Mouse (Mus musculus): ENCODE data around the gene Olfr967.
"Not testable (repeated sequence)": the region's sequence is repeated elsewhere in the genome, so short reads cannot be mapped to it uniquely, and the experiment has no call there.

Olfr967 gene

DNA sequence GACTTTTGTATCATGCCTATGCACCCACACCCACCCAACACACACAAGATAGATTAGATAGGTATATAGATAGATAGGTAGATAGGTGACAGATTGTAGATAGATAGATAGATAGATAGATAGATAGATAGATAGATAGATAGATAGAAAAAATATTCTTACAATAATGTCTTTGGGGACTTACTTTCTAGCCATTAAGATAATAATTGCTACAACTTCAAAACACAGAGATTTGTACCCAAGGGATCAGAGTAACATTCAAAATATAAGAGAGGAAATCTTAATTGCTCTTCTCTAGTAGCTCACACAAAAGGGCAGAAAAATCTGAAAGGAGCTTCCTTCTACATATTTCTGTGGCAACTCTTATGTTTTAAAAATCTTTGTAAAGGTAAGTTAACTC, at the start of gene Olfr967:
Olfr967 (plus strand) TSS at position 301 of the 400 bp plus-strand sequence.
- no peak for DNase-seq (ENCODE audit: low spot score in 2 of 2)

- DNase-seq (ENCODE audit: low spot score in 2 of 2) = not testable (repeated sequence)
Measured at GRCm38 (mm10) chr9:39701123-39701522, 44.9 kb upstream of the Olfr967 start.

- no peak for DNase-seq (ENCODE audit: low spot score in 2 of 2)
Measured at GRCm38 (mm10) chr9:39707017-39707416, 39.0 kb upstream of the Olfr967 start, which contains the start of gene Olfr149. TSS of gene Olfr149 (minus strand) at chr9:39707117.

DNA sequence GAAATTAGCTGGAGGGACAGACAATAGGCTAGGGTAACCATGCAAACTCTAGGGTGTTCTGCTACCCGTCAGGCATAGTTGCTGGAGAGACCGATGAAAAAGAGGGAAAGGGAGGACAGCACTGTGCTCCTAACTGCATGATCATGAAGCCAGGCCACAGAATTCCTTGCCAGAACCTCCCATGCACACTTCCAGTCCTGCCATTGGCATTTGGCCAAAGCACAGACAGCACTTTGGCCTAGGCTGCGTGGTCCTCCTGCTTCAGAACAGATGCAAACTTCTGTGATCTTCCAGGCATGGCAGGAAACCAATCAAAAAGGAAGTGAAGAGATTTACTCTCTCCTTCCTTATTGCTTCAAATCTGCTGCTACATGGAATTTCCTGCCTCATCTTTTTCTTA, 37.1 kb upstream of the Olfr967 start:
- DNase-seq (ENCODE audit: low spot score in 2 of 2) = no peak

DNA sequence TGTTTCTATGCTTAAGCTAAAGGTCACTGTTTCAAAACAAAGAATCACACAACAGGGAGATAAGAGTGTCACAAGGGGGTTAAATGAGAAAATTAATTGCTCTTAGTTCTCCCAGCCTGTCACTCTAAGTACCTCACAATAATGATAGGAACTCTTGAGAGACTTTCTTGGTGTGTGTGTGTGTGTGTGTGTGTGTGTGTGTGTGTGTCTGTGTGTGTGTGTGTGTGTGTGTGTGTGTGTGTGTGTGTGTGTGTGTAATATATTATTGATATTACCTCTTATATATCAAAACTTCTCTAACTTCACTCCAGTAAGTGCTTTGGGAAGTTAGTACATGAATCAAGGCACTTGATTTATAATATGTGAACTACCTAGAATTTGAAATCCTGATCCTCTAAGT, 35.0 kb upstream of the Olfr967 start, which contains the start of gene Olfr965:
Olfr965 (plus strand) TSS at position 301 of the 400 bp plus-strand sequence.
- DNase-seq (ENCODE audit: low spot score in 2 of 2) = no peak

GRCm38 (mm10) chr9:39730678-39731077, 15.4 kb upstream of the Olfr967 start, which contains the start of gene Olfr150:
TSS of gene Olfr150 (plus strand) at chr9:39730978.
- DNase-seq (ENCODE audit: low spot score in 2 of 2) = no peak

GRCm38 (mm10) chr9:39740741-39741140, 5.3 kb upstream of the Olfr967 start:
- no peak for DNase-seq (ENCODE audit: low spot score in 2 of 2)

- DNase-seq (ENCODE audit: low spot score in 2 of 2) = no peak
Measured at GRCm38 (mm10) chr9:39746428-39746827, 379 bp downstream of the Olfr967 start.

GRCm38 (mm10) chr9:39783153-39783552, 37.1 kb downstream of the Olfr967 start, which contains the start of gene Olfr968:
TSS of gene Olfr968 (minus strand) at chr9:39783253.
- no peak for DNase-seq (ENCODE audit: low spot score in 2 of 2)

- DNase-seq (ENCODE audit: low spot score in 2 of 2) = no peak
Measured at GRCm38 (mm10) chr9:39790558-39790957, 44.5 kb downstream of the Olfr967 start, which contains the start of gene Olfr969. TSS of gene Olfr969 (plus strand) at chr9:39790945.

Data from right cerebral cortex, adult 2 months (tissue).